Mouse (Mus musculus) spleen, adult 12 weeks (tissue): ENCODE results near the gene Nos3.

ENCODE experiments used
- DNase-seq: peaks from one replicate; pipeline ENCODE4 v3.0.0; 2022; ENCODE audit warnings: low spot score

Nos3 gene

GRCm38 (mm10) chr5:24426556-24427284, 62.1 kb downstream of the Nos3 start:
- no peak for DNase-seq

GRCm38 (mm10) chr5:24427285-24427633, 62.6 kb downstream of the Nos3 start:
- DNase-seq, result no peak

GRCm38 (mm10) chr5:24427981-24428402, 63.4 kb downstream of the Nos3 start:
- no peak for DNase-seq

DNA sequence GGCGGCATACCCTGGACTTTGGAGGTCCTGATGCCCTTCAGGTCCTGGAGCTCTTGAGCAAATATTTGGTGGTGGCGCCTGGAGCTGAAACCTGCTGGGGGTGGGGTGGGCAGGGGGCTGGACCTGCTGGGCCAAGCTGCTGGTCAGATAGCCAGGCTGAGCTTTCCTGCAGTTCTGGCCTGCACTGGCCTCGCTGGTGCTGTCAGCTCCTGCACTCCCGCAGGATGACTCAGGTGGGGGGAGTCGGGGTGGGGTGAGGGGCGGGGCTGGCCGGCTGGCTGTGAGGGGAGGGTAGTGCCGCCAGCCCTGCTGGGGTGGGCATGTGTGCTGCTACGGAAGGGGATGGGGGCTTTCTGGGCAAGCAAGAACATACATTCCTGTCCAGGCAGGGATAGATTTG, 64.0 kb downstream of the Nos3 start:
- no peak for DNase-seq

- DNase-seq, result no peak
These were observed 69.4 kb downstream of the Nos3 start for GRCm38 (mm10) chr5:24433993-24434392.
